Mouse (Mus musculus) layer of hippocampus, adult 8-10 months (tissue): ENCODE measurements around the gene Gsto2. TPM values are rescaled to one million over a fixed set of nuclear protein-coding genes. Genes with fewer than 3 reads are reported as not detected.
A peak's percentile ranks its signal among the peaks of the same experiment; 100 is the strongest.

Experiments used
- DNase-seq, 2 experiments: peaks; one replicate each; pipeline ENCODE4 v3.0.0; 2022; ENCODE audit warnings: low spot score in 2 of 2
- microRNA-seq, 2 experiments: library from miRNA; unstranded; fragments of <30 nt; microRNA quantifications; one replicate each; pipeline ENCODE4 v1.2.0; 2022
- total RNA-seq, 4 experiments: library from RNA; stranded (reverse); gene quantifications; 2 replicates each; pipeline ENCODE4 v1.2.4; 2022

The Gsto2 gene
- total RNA-seq, 4 experiments from 2014 or later: 2.2 to 4.1 (median 2.9) TPM

DNA sequence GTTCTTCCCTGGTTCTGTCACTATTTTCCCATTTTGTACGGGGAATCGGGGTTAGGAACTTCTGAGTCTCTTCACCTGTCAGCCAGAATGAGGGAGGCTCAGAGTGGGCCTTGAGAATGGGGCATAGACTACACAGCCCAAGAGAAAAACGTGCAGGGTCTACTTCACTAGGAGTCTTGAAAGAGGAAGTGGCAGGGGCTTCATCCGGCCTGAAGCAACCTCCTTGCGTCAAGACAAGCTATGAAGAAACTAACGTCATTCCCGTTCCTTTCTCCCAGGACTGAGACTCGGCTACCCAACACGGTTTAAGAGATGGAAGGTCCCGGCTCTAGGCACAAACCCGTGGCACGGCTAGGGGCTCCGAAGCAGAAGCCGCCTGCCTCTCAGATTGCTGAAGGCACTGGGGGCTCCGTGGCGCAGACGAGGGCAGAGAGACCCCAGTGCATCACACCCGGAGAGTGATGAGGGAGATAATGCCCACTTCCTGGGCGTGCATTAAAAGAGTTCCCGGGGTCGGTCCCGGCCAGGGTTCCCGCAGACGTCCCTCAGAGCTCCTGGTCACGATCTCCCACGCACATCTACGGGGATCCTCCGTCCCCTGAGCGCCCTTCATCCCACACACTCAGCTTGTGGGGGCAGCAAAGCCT lies 53.2 kb downstream of the Gsto2 start:
- no peak for DNase-seq

GRCm38 (mm10) chr19:47919126-47919965 lies 54.0 kb downstream of the Gsto2 start, which contains the start of the genes Cfap43 and Itprip:
Cfap43 (minus strand) TSS chr19:47919287.
Itprip (minus strand) TSS chr19:47919299.
- peak; percentile 30 to 53 for DNase-seq

DNA sequence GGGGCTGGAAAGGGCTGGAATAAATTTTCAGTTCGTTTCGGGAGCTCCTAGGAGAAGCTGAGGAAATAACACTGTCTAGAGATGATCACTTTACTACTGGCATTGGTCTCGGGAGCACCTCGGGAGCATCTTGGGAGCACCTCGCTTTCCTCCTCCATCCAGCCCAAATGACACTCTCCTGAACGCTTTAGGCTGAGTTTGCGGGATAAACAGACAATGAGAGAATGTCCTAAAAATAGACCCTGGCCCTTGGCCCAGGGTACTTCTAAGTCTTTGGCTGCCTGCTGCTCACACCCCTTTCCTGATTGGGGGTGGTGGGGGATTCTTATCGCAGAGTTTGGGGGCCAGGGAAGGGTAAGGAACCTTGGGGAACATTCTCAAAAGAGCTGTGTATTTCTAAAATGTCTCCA lies 54.6 kb downstream of the Gsto2 start:
- no peak for DNase-seq

DNA sequence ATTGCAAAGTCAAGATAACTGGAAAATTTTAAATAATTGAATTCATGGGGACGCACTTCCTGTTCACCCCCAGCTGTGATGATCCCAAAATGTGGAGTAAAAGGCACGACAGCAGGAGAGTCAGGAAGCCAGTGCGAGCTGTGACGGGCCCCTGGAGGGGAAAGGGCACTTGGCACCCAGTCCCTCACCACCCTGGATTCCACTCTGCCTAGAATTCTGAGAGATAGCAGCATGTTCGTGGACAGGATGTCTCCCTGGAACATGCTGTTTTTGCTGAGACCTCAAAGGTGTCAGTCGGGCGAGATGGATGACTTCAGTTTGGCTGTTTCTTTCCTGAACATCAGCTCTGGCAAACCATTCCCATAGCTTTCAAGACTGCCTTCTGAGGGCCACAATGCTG lies 60.5 kb downstream of the Gsto2 start:
- no peak for DNase-seq

- no peak for DNase-seq
Observed at GRCm38 (mm10) chr19:47927032-47927431, 61.7 kb downstream of the Gsto2 start.

DNA sequence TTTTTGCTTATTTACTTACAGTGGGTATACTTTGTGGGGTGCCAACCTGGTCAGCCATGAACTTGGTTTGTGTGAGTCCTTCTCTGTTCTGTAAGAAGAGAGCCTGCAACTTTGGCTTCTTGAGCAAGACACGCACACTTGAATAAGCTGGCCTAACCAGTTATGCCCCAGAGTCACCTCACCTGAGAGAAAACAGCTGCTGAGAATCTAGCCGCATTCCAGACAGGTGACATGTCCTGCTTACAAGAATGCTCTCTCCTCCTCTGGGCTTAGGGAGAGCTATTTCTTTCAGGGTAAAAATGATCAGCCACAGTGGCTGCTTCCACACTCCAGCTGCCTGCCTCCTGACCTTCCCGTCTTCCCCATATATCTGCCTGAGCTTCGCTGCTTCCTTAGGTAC lies 63.7 kb downstream of the Gsto2 start:
- no peak for DNase-seq

- no peak for DNase-seq
Observed at GRCm38 (mm10) chr19:47931982-47932638, 66.8 kb downstream of the Gsto2 start.

- DNase-seq: no peak
Observed at GRCm38 (mm10) chr19:47934146-47934545, 68.8 kb downstream of the Gsto2 start.

DNA sequence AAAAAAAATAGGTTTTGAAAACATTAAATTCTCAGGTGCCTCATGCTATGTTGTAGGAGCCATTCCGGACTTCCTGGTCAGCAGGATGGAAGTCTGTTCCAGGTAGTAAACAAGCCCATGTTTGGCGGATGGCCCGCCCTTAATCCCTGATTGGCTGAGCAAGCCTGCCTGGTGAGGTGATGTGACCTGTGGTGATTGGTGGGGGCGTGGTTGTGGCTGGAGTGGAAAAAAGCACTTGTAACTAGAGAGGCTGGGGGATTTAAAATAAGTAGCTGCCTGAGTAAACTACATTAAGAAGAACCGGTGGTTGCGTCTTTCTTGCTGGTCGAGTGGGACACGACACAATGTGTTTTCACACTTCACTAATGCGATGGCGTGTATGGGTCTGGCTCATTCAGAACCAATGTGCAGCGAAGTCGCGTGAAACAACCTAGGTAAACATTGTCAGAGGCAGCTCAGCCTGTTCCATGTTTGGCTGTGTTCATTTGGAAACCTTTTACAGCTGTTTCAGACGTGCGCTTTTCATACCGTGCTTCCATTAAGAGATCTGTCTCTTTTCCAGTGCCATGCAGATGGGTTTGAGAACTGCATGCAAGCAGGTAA lies 69.4 kb downstream of the Gsto2 start:
- DNase-seq: no peak

- DNase-seq: no peak
Observed at GRCm38 (mm10) chr19:47935530-47935929, 70.2 kb downstream of the Gsto2 start.

Small RNA genes within 50 kb of the gene (microRNA-seq; reads per million reads assigned to microRNA genes)
- gene Gm22240: 0 reads per million in 2 experiments

Other genes with a start within 250 kb of the Gsto2 start
- gene Col17a1, start 173.4 kb upstream of the Gsto2 start, total RNA-seq: under 1 TPM in 1 of 4 experiments, not detected in 3; 0.17 TPM
- gene Sfr1, start 133.9 kb upstream of the Gsto2 start, total RNA-seq: 100 to 1,000 TPM in 1 of 4 experiments, 10 to 100 TPM in 3; 89.0 to 103 (median 98.2) TPM
- 10 to 100 TPM; 49.8 to 60.2 (median 56.1) TPM for gene Gsto1, start 10.6 kb upstream of the Gsto2 start, total RNA-seq
- gene Cfap43, start 53.8 kb downstream of the Gsto2 start, total RNA-seq: 1 to 10 TPM in 3 of 4 experiments, under 1 TPM in 1; 0.77 to 2.8 (median 1.7) TPM
- 1 to 10 TPM; 1.3 to 2.6 (median 1.8) TPM for gene Itprip, start 53.8 kb downstream of the Gsto2 start, total RNA-seq
- under 1 TPM; 0.22 to 0.61 (median 0.51) TPM for gene Cfap58, start 72.1 kb downstream of the Gsto2 start, total RNA-seq